In genomic region chr9:113990547-113991248, GRCm38 (mm10) we compare ENCODE assay signal across 8 mouse cellular contexts. TPM values are rescaled to one million over a fixed set of nuclear protein-coding genes. Genes with fewer than 3 reads are reported as not detected.
DNase-seq lines count a peak whose midpoint lies in the region; ATAC-seq and TF ChIP-seq lines count a peak whose summit lies in the region.

No protein-coding gene starts in this region.

- 27% methylated on average over 18 of the region's 18 CpGs for WGBS in cerebellum, adult 2 months
- WGBS in forebrain, postnatal 0 days, result 26% methylated on average over 18 of the region's 18 CpGs
- 17% methylated on average over 18 of the region's 18 CpGs for WGBS in lung, embryonic 15.5 days

- peak; percentile 81 for TF ChIP-seq CTCF in G1E (IDR thresholded peaks at IDR 0.05; ENCODE audit: low read depth, low read length)
- TF ChIP-seq CTCF in cerebellum, adult 2 months (IDR thresholded peaks at IDR 0.05; ENCODE audit: borderline replicate concordance, insufficient read depth, low read depth, low read length), result peak; percentile 83
- TF ChIP-seq CTCF in forebrain, postnatal 0 days (IDR thresholded peaks at IDR 0.05; ENCODE audit: low read depth), result peak; percentile 94
- TF ChIP-seq CTCF in layer of hippocampus, adult 2 months (conservative IDR thresholded peaks at IDR 0.05), result peak; percentile 98

- H3K4me2 ChIP-seq in forebrain, postnatal 0 days (ENCODE audit: low read depth), result no peak overlapping the region
- H3K4me2 ChIP-seq in lung, embryonic 15.5 days, result peak overlapping the region; percentile 42

- peak; percentile 67 for ATAC-seq in G1E (ENCODE audit: extremely low read depth, insufficient number of reproducible peaks, low FRiP score, poor library complexity, severe bottlenecking)
- ATAC-seq in forebrain, postnatal 0 days, result peak; percentile 81
- peak; percentile 78; the same call in 1 of the 2 replicates for ATAC-seq in lung, embryonic 15.5 days (ENCODE audit: borderline replicate concordance, extremely low read depth, low FRiP score, low TSS enrichment)

- H3K4me1 ChIP-seq in G1E (ENCODE audit: insufficient read depth, low read depth, low read length), result peaks cover 12% of the 10 kb centered on the region
- no peaks in the 10 kb centered on the region for H3K4me1 ChIP-seq in cerebellum, adult 2 months (ENCODE audit: control insufficient read depth, insufficient read depth, low read length)
- H3K4me1 ChIP-seq in forebrain, postnatal 0 days (ENCODE audit: insufficient read depth), result no peaks in the 10 kb centered on the region
- H3K4me1 ChIP-seq in lung, embryonic 15.5 days, result no peaks in the 10 kb centered on the region

- peaks cover 3% of the 10 kb centered on the region for H3K9me3 ChIP-seq in G1E (replicated peaks)
- no peaks in the 10 kb centered on the region for H3K9me3 ChIP-seq in forebrain, postnatal 0 days (ENCODE audit: low read length)
- H3K9me3 ChIP-seq in lung, embryonic 15.5 days, result no peaks in the 10 kb centered on the region

- peak; percentile 70 for DNase-seq in G1E (ENCODE audit: low spot score)
- DNase-seq in cerebellum, adult 2 months, result peak; percentile 74 to 82
- DNase-seq in forebrain, postnatal 0 days, result peak; percentile 89
- peak; percentile 90 for DNase-seq in heart, postnatal 4 days
- peak; percentile 67 to 85 for DNase-seq in layer of hippocampus, adult 2 months (ENCODE audit: low spot score in 2 of 2)
- peak; percentile 56 for DNase-seq in ovary, postnatal 10 days (ENCODE audit: low spot score)
- peak; percentile 81 for DNase-seq in thymus, postnatal 0 days (ENCODE audit: low spot score)

- H3K27me3 ChIP-seq in G1E (ENCODE audit: insufficient read depth, low read length), result peaks cover 12% of the 10 kb centered on the region; the same call in 1 of the 2 replicates
- no peaks in the 10 kb centered on the region for H3K27me3 ChIP-seq in cerebellum, adult 2 months (ENCODE audit: control insufficient read depth, insufficient read depth, low read length)
- no peaks in the 10 kb centered on the region for H3K27me3 ChIP-seq in forebrain, postnatal 0 days (ENCODE audit: insufficient read depth, low read length)
- H3K27me3 ChIP-seq in lung, embryonic 15.5 days, result no peaks in the 10 kb centered on the region

- no peak overlapping the region for H3K27ac ChIP-seq in cerebellum, adult 2 months (ENCODE audit: insufficient read depth, low read length)
- H3K27ac ChIP-seq in forebrain, postnatal 0 days (ENCODE audit: low read depth, low read length), result no peak overlapping the region
- H3K27ac ChIP-seq in layer of hippocampus, adult 2 months, result no peak overlapping the region
- H3K27ac ChIP-seq in lung, embryonic 15.5 days, result no peak overlapping the region

- no peaks in the 10 kb centered on the region for H3K36me3 ChIP-seq in G1E (replicated peaks)
- H3K36me3 ChIP-seq in forebrain, postnatal 0 days (ENCODE audit: insufficient read depth), result 0 out of 2 replicates have a peak, but pooled peaks cover 11% of the 10 kb centered on the region
- no peaks in the 10 kb centered on the region for H3K36me3 ChIP-seq in lung, embryonic 15.5 days

- no peak overlapping the region for H3K9ac ChIP-seq in forebrain, postnatal 0 days
- H3K9ac ChIP-seq in lung, embryonic 15.5 days, result no peak overlapping the region

- peak overlapping the region; percentile 21; the same call in 1 of the 2 replicates for H3K4me3 ChIP-seq in G1E (ENCODE audit: low read depth, low read length)
- H3K4me3 ChIP-seq in cerebellum, adult 2 months (replicated peaks; ENCODE audit: insufficient read depth, low read depth, low read length), result no peak overlapping the region
- H3K4me3 ChIP-seq in forebrain, postnatal 0 days (ENCODE audit: low read depth, low read length), result no peak overlapping the region
- H3K4me3 ChIP-seq in layer of hippocampus, adult 2 months, result no peak overlapping the region; the same call in 1 of the 2 replicates
- H3K4me3 ChIP-seq in lung, embryonic 15.5 days, result no peak overlapping the region

- no peak for TF ChIP-seq POLR2A in cerebellum, adult 2 months (IDR thresholded peaks at IDR 0.05; ENCODE audit: borderline replicate concordance, insufficient read depth, low read length)

RNA-seq across cellular contexts. Expression of gene Fbxl2, which starts 55.3 kb away (rescaled TPM):
- total RNA-seq in G1E (2014; fragmentation: Nextera tagmentation), result 0.29 and 0.38 TPM in 2 replicates
- total RNA-seq in G1E (2017), result 0.16 and 0.17 TPM in 2 replicates
- polyA plus RNA-seq in G1E (2012), result 0.11 and 0.12 TPM in 2 replicates
- polyA plus RNA-seq in cerebellum, adult 2 months (2012; rRNA removed), result 25.2 and 28.4 TPM in 2 replicates
- total RNA-seq in forebrain, postnatal 0 days (2014; rRNA removed), result 29.9 and 34.0 TPM in 2 replicates
- 24.2 and 26.1 TPM in 2 replicates for polyA plus RNA-seq in forebrain, postnatal 0 days (2015; fragmentation: Nextera tagmentation; extraction: Ambion mirVana)
- 1 to 10 TPM; 3.3 to 3.6 TPM for total RNA-seq in heart, postnatal 4 days (2021)
- total RNA-seq in layer of hippocampus, adult 2 months (2021), result 10 to 100 TPM; 33.8 to 34.9 TPM
- polyA plus RNA-seq in lung, embryonic 15.5 days (2015; fragmentation: Nextera tagmentation; extraction: Ambion mirVana), result 4.3 and 5.1 TPM in 2 replicates
- 1.6 and 2.1 TPM in 2 replicates for polyA plus RNA-seq in thymus, postnatal 0 days (2015; fragmentation: Nextera tagmentation; extraction: Ambion mirVana)

RNA-seq across cellular contexts. Expression of gene Ubp1, which starts 60.0 kb away (rescaled TPM):
- 147 and 169 TPM in 2 replicates for total RNA-seq in G1E (2014; fragmentation: Nextera tagmentation)
- 65.6 and 76.7 TPM in 2 replicates for total RNA-seq in G1E (2017)
- polyA plus RNA-seq in G1E (2012), result 50.3 and 75.0 TPM in 2 replicates
- 116 and 118 TPM in 2 replicates for polyA plus RNA-seq in cerebellum, adult 2 months (2012; rRNA removed)
- total RNA-seq in forebrain, postnatal 0 days (2014; rRNA removed), result 77.9 and 92.5 TPM in 2 replicates
- 12.6 and 17.8 TPM in 2 replicates for polyA plus RNA-seq in forebrain, postnatal 0 days (2015; fragmentation: Nextera tagmentation; extraction: Ambion mirVana)
- 10 to 100 TPM; 39.1 to 39.8 TPM for total RNA-seq in heart, postnatal 4 days (2021)
- total RNA-seq in layer of hippocampus, adult 2 months (2021), result 10 to 100 TPM; 77.0 to 91.3 TPM
- polyA plus RNA-seq in lung, embryonic 15.5 days (2015; fragmentation: Nextera tagmentation; extraction: Ambion mirVana), result 31.9 and 33.8 TPM in 2 replicates
- polyA plus RNA-seq in thymus, postnatal 0 days (2015; fragmentation: Nextera tagmentation; extraction: Ambion mirVana), result 22.3 and 27.6 TPM in 2 replicates
